Mouse (Mus musculus) MEL (cell line): ENCODE measurements around the gene Ube2d3.

Experiments used
- CTCF ChIP-seq, 3 experiments: IDR thresholded peaks in 2 of 3; conservative IDR thresholded peaks in 1 of 3; 2 replicates each; pipeline ENCODE4 v1.5.1; 2011 to 2012; ENCODE audit warnings: low read length in 3 of 3, low read depth in 2 of 3, mild to moderate bottlenecking in 2 of 3, improper control_type of control experiment in 1 of 3, inconsistent platforms in 1 of 3, mixed read lengths in 1 of 3, moderate library complexity in 1 of 3; ENCODE audit not compliant: control insufficient read depth in 1 of 3, insufficient read depth in 1 of 3, poor library complexity in 1 of 3, severe bottlenecking in 1 of 3
- POLR2A ChIP-seq, 2 experiments: IDR thresholded peaks; 2 replicates each; pipeline ENCODE4 v1.6.1; 2011 to 2012; ENCODE audit warnings: low read length in 2 of 2, mild to moderate bottlenecking in 2 of 2, control low read depth in 1 of 2, improper control_type of control experiment in 1 of 2, low read depth in 1 of 2, moderate library complexity in 1 of 2; ENCODE audit not compliant: control insufficient read depth in 1 of 2, insufficient read depth in 1 of 2, poor library complexity in 1 of 2
- POLR2AphosphoS2 ChIP-seq: IDR thresholded peaks from 2 replicates; pipeline ENCODE4 v1.6.1; 2011; ENCODE audit warnings: low read length, improper control_type of control experiment
- ZMIZ1 ChIP-seq: IDR thresholded peaks from 2 replicates; pipeline ENCODE4 v1.6.1; 2012; ENCODE audit warnings: low read depth, mild to moderate bottlenecking, inconsistent platforms, low read length, improper control_type of control experiment, moderate library complexity

DNA sequence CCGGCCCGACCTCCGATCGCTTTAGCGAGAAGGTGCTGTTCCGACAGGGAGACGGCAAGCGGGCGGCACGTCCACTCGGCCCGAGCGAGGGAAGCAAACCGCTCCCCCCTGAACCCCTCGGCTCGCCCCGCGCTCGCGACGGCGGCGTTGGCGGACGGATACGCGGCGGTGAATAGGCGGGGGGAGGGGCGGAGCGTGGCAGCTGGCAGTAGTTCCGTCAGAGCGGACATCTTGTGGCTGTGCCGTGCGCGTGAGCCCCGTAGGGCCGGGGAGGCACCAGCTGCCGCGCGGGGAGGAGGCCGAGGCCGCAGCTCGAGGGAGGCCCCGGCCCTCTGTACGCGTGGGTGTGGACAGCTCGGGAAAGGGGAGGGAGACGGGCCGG, 573 bp downstream of the Ube2d3 start:
- TF ChIP-seq POLR2AphosphoS2 (peak; percentile 86), ZMIZ1 (peak; percentile 58; the same call in 1 of the 2 replicates), CTCF (IDR thresholded peaks at IDR 0.05 in 2 of 3, conservative IDR thresholded peaks at IDR 0.05 in 1 of 3; ENCODE audit: control insufficient read depth in 1 of 3, insufficient read depth in 1 of 3, low read depth in 2 of 3, low read length in 3 of 3, poor library complexity in 1 of 3, severe bottlenecking in 1 of 3) (no peak), POLR2A (IDR thresholded peaks at IDR 0.05; ENCODE audit: control insufficient read depth in 1 of 2, insufficient read depth in 1 of 2, low read depth in 1 of 2, low read length in 2 of 2, poor library complexity in 1 of 2) (peak; percentile 75 to 78)
